Mouse (Mus musculus): Measurements from ENCODE around the gene Gclc. TPM values are rescaled to one million over a fixed set of nuclear protein-coding genes. Genes with fewer than 3 reads are reported as not detected.

The Gclc gene
- polyA plus RNA-seq, 1 experiment from 2014 or later: 22.3 TPM

GRCm38 (mm10) chr9:77771330-77771729, 17.0 kb downstream of the Gclc start:
- Histone ChIP-seq H3K36me3 (ENCODE audit: control insufficient read depth, insufficient read depth, low read length) (no peaks in the 10 kb centered on the region), H3K27me3 (ENCODE audit: control insufficient read depth, insufficient read depth, low read length) (no peaks in the 10 kb centered on the region), H3K27ac (ENCODE audit: low read depth, low read length) (0 out of 2 replicates have a peak overlapping the region, but pooled peaks have one; percentile 3), H3K9me3 (ENCODE audit: control insufficient read depth, low read length) (no peaks in the 10 kb centered on the region), H3K4me2 (ENCODE audit: low read depth, low read length) (no peak overlapping the region), H3K4me3 (ENCODE audit: low read depth, low read length) (no peak overlapping the region), H3K4me1 (ENCODE audit: control insufficient read depth, insufficient read depth, low read length) (peaks cover 5% of the 10 kb centered on the region; the same call in 1 of the 2 replicates), H3K9ac (replicated peaks; ENCODE audit: low read depth, low read length) (peak overlapping the region; percentile 34; the same call in 1 of the 2 replicates)
- WGBS: 52% methylated on average over 5 of the region's 5 CpGs
- peak; percentile 44; the same call in 1 of the 2 replicates for ATAC-seq (ENCODE audit: low read depth)

DNA sequence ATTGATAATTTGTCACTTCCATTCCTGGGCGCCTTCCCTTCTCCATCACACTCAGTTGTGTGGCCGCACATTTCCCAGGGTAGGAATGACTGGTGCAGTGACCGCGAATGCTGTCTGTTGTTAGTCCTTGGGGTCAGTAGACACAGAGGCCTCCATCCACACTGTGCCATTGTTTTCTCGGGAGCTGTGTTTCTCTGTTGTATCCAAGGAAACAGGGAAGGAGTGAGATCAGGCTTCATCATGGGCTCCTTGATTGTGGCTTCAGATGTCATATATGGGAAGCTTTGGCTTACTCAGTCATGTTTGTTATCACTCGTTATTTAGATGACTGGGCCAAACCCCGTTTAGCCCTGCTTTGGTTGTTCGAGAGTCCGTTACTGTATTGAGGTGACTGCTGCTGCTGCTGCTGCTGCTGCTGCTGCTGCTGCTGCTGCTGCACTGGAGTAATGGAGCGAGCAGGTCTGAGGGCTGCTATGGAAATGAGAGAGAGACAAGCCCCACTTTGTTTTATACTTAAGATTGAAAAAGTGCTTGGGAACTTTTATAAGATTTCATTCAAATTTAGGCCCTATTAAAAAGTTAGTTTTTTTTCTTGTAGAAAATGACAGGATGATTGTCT, 17.5 kb downstream of the Gclc start:
- Histone ChIP-seq H3K4me3 (ENCODE audit: low read depth, low read length) (no peak overlapping the region), H3K27me3 (ENCODE audit: control insufficient read depth, insufficient read depth, low read length) (no peaks in the 10 kb centered on the region), H3K4me2 (ENCODE audit: low read depth, low read length) (no peak overlapping the region), H3K27ac (ENCODE audit: low read depth, low read length) (no peak overlapping the region), H3K9ac (replicated peaks; ENCODE audit: low read depth, low read length) (peak overlapping the region; percentile 34; the same call in 1 of the 2 replicates), H3K4me1 (ENCODE audit: control insufficient read depth, insufficient read depth, low read length) (peaks cover 5% of the 10 kb centered on the region; the same call in 1 of the 2 replicates), H3K9me3 (ENCODE audit: control insufficient read depth, low read length) (no peaks in the 10 kb centered on the region), H3K36me3 (ENCODE audit: control insufficient read depth, insufficient read depth, low read length) (no peaks in the 10 kb centered on the region)
- ATAC-seq (ENCODE audit: low read depth): peak; percentile 70; the same call in 1 of the 2 replicates
- 23% methylated on average over 10 of the region's 10 CpGs for WGBS

GRCm38 (mm10) chr9:77776720-77777515, 22.6 kb downstream of the Gclc start:
- no peaks in the 10 kb centered on the region for H3K27me3 ChIP-seq (ENCODE audit: control insufficient read depth, insufficient read depth, low read length)
- H3K4me3 ChIP-seq (ENCODE audit: low read depth, low read length): no peak overlapping the region
- 41% methylated on average over 7 of the region's 7 CpGs for WGBS
- H3K9me3 ChIP-seq (ENCODE audit: control insufficient read depth, low read length): no peaks in the 10 kb centered on the region
- H3K4me2 ChIP-seq (ENCODE audit: low read depth, low read length): no peak overlapping the region
- H3K27ac ChIP-seq (ENCODE audit: low read depth, low read length): no peak overlapping the region; the same call in 1 of the 2 replicates
- H3K4me1 ChIP-seq (ENCODE audit: control insufficient read depth, insufficient read depth, low read length): no peaks in the 10 kb centered on the region
- H3K36me3 ChIP-seq (ENCODE audit: control insufficient read depth, insufficient read depth, low read length): peaks cover 6% of the 10 kb centered on the region; the same call in 1 of the 2 replicates
- ATAC-seq (ENCODE audit: low read depth): peak; percentile 36; the same call in 1 of the 2 replicates
- H3K9ac ChIP-seq (replicated peaks; ENCODE audit: low read depth, low read length): no peak overlapping the region

DNA sequence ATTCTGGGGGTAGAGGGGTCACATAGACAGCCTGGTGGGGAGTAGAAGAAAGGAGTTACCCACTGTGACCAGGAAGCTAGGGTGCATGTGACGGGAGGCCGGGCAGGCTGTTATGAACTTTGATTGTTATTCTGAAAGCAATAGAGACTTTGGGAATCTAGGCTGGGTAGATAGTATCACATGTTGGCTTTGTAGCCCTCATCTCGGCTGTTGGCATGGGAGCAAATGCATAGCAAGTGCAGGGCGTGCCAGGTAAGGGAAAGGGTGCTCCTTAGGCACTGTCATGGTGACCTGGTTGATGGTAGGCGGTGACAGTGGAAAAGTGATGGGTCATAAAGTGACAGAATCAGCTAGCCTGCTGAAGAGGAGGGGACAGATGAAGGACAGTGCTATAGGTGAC, 23.3 kb downstream of the Gclc start:
- Histone ChIP-seq H3K27ac (ENCODE audit: low read depth, low read length) (no peak overlapping the region), H3K4me3 (ENCODE audit: low read depth, low read length) (no peak overlapping the region), H3K27me3 (ENCODE audit: control insufficient read depth, insufficient read depth, low read length) (no peaks in the 10 kb centered on the region), H3K4me1 (ENCODE audit: control insufficient read depth, insufficient read depth, low read length) (no peaks in the 10 kb centered on the region), H3K9me3 (ENCODE audit: control insufficient read depth, low read length) (no peaks in the 10 kb centered on the region), H3K4me2 (ENCODE audit: low read depth, low read length) (no peak overlapping the region), H3K9ac (replicated peaks; ENCODE audit: low read depth, low read length) (no peak overlapping the region), H3K36me3 (ENCODE audit: control insufficient read depth, insufficient read depth, low read length) (peaks cover 6% of the 10 kb centered on the region; the same call in 1 of the 2 replicates)
- WGBS: 86% methylated on average over 5 of the region's 5 CpGs
- no peak for ATAC-seq (ENCODE audit: low read depth)

DNA sequence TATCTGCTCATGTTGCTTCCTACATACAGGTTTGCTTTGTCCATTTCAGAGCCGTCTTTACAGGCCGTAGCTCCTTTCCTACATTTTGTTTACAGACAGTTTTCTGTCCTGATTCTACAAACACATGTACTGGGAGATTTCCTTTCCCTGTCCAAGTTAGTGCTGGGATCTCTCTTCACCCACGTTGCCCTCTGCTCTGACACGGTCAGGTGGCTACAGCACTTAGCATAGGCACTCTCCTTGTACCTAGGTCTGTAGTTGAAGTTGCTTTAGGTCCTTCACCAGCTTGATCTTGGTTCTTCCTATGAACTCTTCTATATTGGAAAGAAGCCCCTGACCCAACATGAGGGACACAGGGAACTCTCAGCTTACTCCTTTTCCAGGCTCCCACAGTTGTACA, 25.4 kb downstream of the Gclc start:
- Histone ChIP-seq H3K36me3 (ENCODE audit: control insufficient read depth, insufficient read depth, low read length) (peaks cover 7% of the 10 kb centered on the region; the same call in 1 of the 2 replicates), H3K9ac (replicated peaks; ENCODE audit: low read depth, low read length) (no peak overlapping the region), H3K9me3 (ENCODE audit: control insufficient read depth, low read length) (no peaks in the 10 kb centered on the region), H3K27me3 (ENCODE audit: control insufficient read depth, insufficient read depth, low read length) (no peaks in the 10 kb centered on the region), H3K27ac (ENCODE audit: low read depth, low read length) (no peak overlapping the region), H3K4me2 (ENCODE audit: low read depth, low read length) (no peak overlapping the region), H3K4me1 (ENCODE audit: control insufficient read depth, insufficient read depth, low read length) (no peaks in the 10 kb centered on the region), H3K4me3 (ENCODE audit: low read depth, low read length) (no peak overlapping the region)
- ATAC-seq (ENCODE audit: low read depth): no peak
- WGBS: 91% methylated on average over 4 of the region's 4 CpGs

DNA sequence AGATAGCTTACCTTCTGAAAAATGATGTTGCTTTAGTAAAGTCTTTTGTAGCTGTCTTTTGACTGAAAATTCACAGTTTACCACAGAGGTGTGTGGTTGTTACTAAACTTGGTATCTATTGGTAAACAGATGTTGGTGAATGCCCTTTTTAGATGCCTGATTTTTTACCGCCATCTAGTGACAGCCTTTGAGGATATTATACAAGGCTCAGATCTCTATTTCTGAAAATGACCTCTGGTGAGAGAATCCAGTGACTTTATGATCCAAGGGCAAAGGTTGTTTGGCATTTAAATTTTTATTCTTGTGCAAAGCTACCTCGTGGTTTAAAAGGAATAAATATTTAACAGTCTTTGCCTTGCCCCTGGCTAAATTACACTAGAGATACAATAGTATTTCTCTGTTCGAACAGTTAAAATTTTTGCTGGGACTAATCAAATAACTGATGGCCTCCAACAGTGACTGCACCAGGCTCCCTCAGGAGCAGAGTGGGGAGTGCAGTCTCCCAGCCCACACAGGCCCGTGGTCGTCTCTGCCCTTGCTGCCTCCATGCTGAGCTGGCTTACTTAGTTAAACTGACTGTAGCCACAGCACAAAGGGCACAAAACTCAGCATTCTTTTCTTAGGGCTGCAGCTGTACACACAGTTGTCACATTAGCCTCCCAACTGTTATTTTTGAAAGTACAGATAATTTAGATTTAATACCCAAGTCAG, 27.3 kb downstream of the Gclc start:
- peak; percentile 58 for ATAC-seq (ENCODE audit: low read depth)
- no peak overlapping the region for H3K4me3 ChIP-seq (ENCODE audit: low read depth, low read length)
- H3K4me1 ChIP-seq (ENCODE audit: control insufficient read depth, insufficient read depth, low read length): no peaks in the 10 kb centered on the region
- H3K9me3 ChIP-seq (ENCODE audit: control insufficient read depth, low read length): no peaks in the 10 kb centered on the region
- H3K27me3 ChIP-seq (ENCODE audit: control insufficient read depth, insufficient read depth, low read length): no peaks in the 10 kb centered on the region
- peaks cover 24% of the 10 kb centered on the region; the same call in 1 of the 2 replicates for H3K36me3 ChIP-seq (ENCODE audit: control insufficient read depth, insufficient read depth, low read length)
- 47% methylated on average over 5 of the region's 5 CpGs for WGBS
- H3K27ac ChIP-seq (ENCODE audit: low read depth, low read length): no peak overlapping the region
- H3K9ac ChIP-seq (replicated peaks; ENCODE audit: low read depth, low read length): no peak overlapping the region
- no peak overlapping the region for H3K4me2 ChIP-seq (ENCODE audit: low read depth, low read length)

DNA sequence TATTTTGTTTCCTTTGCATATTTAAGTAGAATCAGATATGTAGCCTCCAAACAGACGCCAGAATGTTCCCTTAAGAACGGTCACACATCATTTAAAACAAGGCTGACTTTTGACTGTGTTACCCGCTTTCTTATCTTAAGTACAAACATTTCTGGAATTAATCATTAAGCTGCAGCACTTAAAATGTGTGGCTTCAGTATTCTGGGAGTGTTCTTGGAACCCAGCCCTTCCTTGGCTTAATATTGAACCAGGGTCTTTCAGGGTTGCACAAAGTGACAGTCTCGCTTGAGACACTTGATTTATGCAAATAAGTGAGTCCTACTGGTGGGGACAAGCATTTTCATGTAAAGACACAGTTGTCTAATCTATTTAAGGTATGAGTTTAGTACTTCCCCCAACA, 27.9 kb downstream of the Gclc start:
- no peaks in the 10 kb centered on the region for H3K4me1 ChIP-seq (ENCODE audit: control insufficient read depth, insufficient read depth, low read length)
- peaks cover 29% of the 10 kb centered on the region; the same call in 1 of the 2 replicates for H3K36me3 ChIP-seq (ENCODE audit: control insufficient read depth, insufficient read depth, low read length)
- no peak overlapping the region for H3K4me2 ChIP-seq (ENCODE audit: low read depth, low read length)
- no peaks in the 10 kb centered on the region for H3K9me3 ChIP-seq (ENCODE audit: control insufficient read depth, low read length)
- no peaks in the 10 kb centered on the region for H3K27me3 ChIP-seq (ENCODE audit: control insufficient read depth, insufficient read depth, low read length)
- H3K9ac ChIP-seq (replicated peaks; ENCODE audit: low read depth, low read length): no peak overlapping the region
- no peak overlapping the region for H3K4me3 ChIP-seq (ENCODE audit: low read depth, low read length)
- H3K27ac ChIP-seq (ENCODE audit: low read depth, low read length): no peak overlapping the region
- ATAC-seq (ENCODE audit: low read depth): no peak
- 64% methylated on average over 4 of the region's 4 CpGs for WGBS

DNA sequence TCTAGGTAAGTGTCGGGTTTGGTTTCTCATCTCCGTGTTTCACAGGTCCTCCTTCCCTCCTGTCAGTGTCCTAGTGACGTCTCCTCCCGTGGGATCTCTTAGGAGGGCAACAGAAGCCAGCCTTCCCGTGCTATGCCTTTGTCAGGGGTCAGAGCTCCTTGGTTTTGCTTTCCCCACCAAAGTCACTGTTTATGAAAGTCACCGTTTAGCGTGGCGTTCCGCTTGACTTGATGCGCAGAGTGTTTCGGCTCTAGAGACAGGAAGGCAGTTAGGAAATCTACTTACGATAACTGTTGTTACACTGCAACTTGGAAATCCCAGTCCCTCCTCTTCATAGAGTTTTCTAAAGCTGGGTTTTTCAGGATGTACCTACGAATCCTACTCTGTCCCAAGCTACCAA, 28.7 kb downstream of the Gclc start:
- 81% methylated on average over 13 of the region's 13 CpGs for WGBS
- ATAC-seq (ENCODE audit: low read depth): no peak
- Histone ChIP-seq H3K27me3 (ENCODE audit: control insufficient read depth, insufficient read depth, low read length) (no peaks in the 10 kb centered on the region), H3K36me3 (ENCODE audit: control insufficient read depth, insufficient read depth, low read length) (peaks cover 35% of the 10 kb centered on the region), H3K4me1 (ENCODE audit: control insufficient read depth, insufficient read depth, low read length) (no peaks in the 10 kb centered on the region), H3K4me3 (ENCODE audit: low read depth, low read length) (no peak overlapping the region), H3K9me3 (ENCODE audit: control insufficient read depth, low read length) (no peaks in the 10 kb centered on the region), H3K27ac (ENCODE audit: low read depth, low read length) (no peak overlapping the region), H3K4me2 (ENCODE audit: low read depth, low read length) (no peak overlapping the region), H3K9ac (replicated peaks; ENCODE audit: low read depth, low read length) (no peak overlapping the region)
